Mouse (Mus musculus): ENCODE measurements around the gene Snx29.
"Not testable (repeated sequence)": the region's sequence is repeated elsewhere in the genome, so short reads cannot be mapped to it uniquely, and the experiment has no call there.

The Snx29 gene

DNA sequence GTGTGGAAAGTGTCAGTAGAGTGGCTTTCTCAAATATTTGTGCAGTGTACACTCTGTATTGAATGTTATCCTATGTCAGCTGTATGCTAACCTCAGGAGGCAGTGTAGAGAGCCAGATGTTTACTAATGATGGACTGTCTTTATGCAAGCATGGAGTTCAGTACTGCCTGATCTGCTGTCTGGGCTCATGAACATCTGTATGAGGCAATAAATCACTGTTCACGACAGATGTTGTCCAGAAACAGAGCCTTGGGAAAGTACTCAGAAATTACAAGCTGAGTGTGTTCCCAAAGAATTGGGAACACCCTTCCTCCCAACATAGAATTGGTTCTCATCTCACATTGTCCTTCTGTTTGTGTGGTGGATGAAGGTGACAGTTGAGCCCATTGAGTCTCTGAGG is 121.9 kb downstream of the Snx29 start:
- intact Hi-C loops (cut with DNase I) = no loop called here

DNA sequence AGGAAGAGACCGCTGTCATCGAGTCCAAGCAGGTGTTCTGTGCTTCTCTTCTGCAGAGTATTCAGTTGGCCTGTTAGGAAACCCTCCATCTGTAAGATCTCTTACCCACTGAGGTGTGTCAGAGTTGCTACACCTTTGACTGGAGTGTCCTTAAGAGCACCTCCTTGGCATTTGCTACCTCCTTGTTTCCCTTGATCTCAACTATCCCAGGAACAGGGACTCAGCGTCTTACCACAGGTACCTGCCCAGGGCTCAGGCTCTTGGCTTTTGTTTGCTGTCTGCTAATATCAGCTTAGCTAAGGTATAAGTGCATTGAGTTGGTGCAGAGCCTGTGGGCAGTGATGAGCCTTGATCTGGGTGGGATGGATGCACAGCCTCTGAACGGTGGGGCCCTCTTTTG is 124.3 kb downstream of the Snx29 start:
- intact Hi-C loops (cut with DNase I) = no loop called here

DNA sequence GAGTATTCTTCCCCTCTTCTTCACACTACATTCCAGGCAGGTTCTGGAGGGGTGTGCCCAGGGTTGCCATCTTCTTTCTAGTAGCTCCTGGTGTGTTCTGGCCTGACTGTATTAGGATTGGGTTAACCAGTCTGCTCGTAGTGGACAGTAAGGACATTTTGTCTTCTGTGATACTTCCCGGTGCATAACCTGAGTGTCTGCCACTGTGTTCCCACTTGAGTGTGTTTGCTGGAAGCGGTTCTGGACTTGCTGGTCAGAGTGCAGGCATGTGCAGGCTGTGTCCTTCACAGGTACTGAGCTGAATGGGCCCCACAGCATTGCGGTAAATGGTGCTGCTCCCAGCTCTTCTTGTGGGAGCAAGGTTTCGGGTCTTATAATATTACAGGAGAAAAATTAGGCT is 125.2 kb downstream of the Snx29 start:
- intact Hi-C loops (cut with DNase I) = no loop called here

DNA sequence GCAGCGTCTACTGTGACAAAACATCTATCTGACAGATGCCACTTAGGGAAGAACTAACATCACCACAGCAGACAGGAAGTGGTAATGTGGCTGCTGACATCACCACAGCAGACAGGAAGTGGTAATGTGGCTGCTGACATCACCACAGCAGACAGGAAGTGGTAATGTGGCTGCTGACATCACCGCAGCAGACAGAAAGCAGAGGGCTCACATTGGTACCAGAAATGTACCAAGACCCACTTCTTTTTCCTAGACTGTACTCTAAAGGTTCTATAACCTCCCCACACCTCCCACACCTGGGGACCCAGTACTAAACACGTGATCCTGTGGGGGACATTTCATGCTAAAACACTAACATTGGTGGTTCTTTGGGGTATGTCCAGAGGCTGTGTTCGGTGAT is 126.0 kb downstream of the Snx29 start:
- intact Hi-C loops (cut with DNase I) = not testable (repeated sequence)

GRCm38 (mm10) chr16:11449344-11449743 is 126.6 kb downstream of the Snx29 start:
- intact Hi-C loops (cut with DNase I) = no loop called here

GRCm38 (mm10) chr16:11450626-11451025 is 127.9 kb downstream of the Snx29 start:
- intact Hi-C loops (cut with DNase I) = loop anchor here (10.0 kb wide), 1 partner anchor 754 kb away; no protein-coding TSS in a partner anchor

DNA sequence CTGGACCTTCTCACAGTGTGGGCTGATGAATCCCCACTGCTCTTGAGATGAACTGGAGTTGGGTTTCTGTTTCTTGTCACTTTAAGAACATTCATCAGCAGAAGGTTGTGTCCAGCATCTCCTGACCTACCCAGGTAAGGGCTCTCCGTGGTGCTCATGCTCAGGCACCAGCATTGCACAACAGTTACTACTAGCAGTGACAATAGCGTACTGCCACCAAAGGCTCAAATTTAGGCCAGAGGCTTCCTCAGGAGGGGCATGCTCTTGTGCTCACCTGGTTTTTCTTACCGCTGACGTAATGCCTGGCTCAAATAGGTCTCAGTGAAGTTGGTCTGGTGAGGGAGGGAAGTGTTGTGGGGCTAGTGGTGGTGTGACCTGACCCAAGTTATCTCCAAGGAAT is 132.2 kb downstream of the Snx29 start:
- intact Hi-C loops (cut with DNase I) = loop anchor here (10.0 kb wide), 1 partner anchor 750 kb away; no protein-coding TSS in a partner anchor

- intact Hi-C loops (cut with DNase I) = loop anchor here (10.0 kb wide), 1 partner anchor 749 kb away; no protein-coding TSS in a partner anchor
Observed at GRCm38 (mm10) chr16:11455545-11456140, 132.9 kb downstream of the Snx29 start.

GRCm38 (mm10) chr16:11456141-11456645 is 133.5 kb downstream of the Snx29 start:
- intact Hi-C loops (cut with DNase I) = loop anchor here (10.0 kb wide), 1 partner anchor 749 kb away; no protein-coding TSS in a partner anchor

- intact Hi-C loops (cut with DNase I) = loop anchor here (10.0 kb wide), 1 partner anchor 748 kb away; no protein-coding TSS in a partner anchor
Observed at GRCm38 (mm10) chr16:11457136-11457535, 134.4 kb downstream of the Snx29 start.

GRCm38 (mm10) chr16:11457609-11458350 is 135.1 kb downstream of the Snx29 start:
- intact Hi-C loops (cut with DNase I) = loop anchor here (10.0 kb wide), 1 partner anchor 747 kb away; no protein-coding TSS in a partner anchor

DNA sequence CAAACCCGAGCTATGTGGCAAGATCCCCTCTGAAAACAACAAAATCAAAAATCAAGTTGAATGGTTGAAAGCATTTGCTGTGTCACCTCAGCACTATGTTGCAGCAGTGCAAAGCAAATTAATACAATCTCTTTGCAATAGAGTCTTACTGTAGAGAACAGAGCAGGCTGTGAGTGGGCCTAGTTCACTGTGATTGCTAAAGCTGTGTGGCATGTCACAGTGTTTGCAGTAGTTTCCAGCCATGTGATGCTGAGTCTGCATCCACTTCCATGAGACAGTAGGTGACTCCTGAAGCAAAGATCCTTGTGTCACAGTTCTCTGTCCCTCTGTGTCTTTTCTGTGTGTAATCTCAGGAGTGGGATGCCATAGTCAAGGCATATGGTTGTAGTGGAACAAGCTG is 137.5 kb downstream of the Snx29 start:
- intact Hi-C loops (cut with DNase I) = loop anchor here (10.0 kb wide), 1 partner anchor 145 kb away; no protein-coding TSS in a partner anchor

- intact Hi-C loops (cut with DNase I) = loop anchor here (10.0 kb wide), 1 partner anchor 143 kb away; no protein-coding TSS in a partner anchor
Observed at GRCm38 (mm10) chr16:11461612-11462011, 138.9 kb downstream of the Snx29 start.

- intact Hi-C loops (cut with DNase I) = loop anchor here (10.0 kb wide), 1 partner anchor 136 kb away; no protein-coding TSS in a partner anchor
Observed at GRCm38 (mm10) chr16:11468533-11469179, 145.9 kb downstream of the Snx29 start.

- intact Hi-C loops (cut with DNase I) = loop anchor here (10.0 kb wide), 1 partner anchor 135 kb away; no protein-coding TSS in a partner anchor
Observed at GRCm38 (mm10) chr16:11469491-11469890, 146.8 kb downstream of the Snx29 start.

GRCm38 (mm10) chr16:11471246-11471645 is 148.5 kb downstream of the Snx29 start:
- intact Hi-C loops (cut with DNase I) = no loop called here

GRCm38 (mm10) chr16:11472852-11473251 is 150.1 kb downstream of the Snx29 start:
- intact Hi-C loops (cut with DNase I) = no loop called here

GRCm38 (mm10) chr16:11473474-11473873 is 150.8 kb downstream of the Snx29 start:
- intact Hi-C loops (cut with DNase I) = no loop called here

GRCm38 (mm10) chr16:11473893-11474505 is 151.3 kb downstream of the Snx29 start:
- intact Hi-C loops (cut with DNase I) = no loop called here

- intact Hi-C loops (cut with DNase I) = no loop called here
Observed at GRCm38 (mm10) chr16:11475137-11475943, 152.6 kb downstream of the Snx29 start.
